Mouse (Mus musculus) layer of hippocampus, adult 11-12 months (tissue): ENCODE measurements around the gene Pdzd7.

ENCODE experiments used
- DNase-seq: peaks from one replicate; pipeline ENCODE4 v3.0.0; 2022; ENCODE audit warnings: low spot score

Pdzd7 gene

GRCm38 (mm10) chr19:45012636-45013035 is 32.9 kb downstream of the Pdzd7 start:
- no peak for DNase-seq

- no peak for DNase-seq
These were observed 33.3 kb downstream of the Pdzd7 start for GRCm38 (mm10) chr19:45012219-45012618.

GRCm38 (mm10) chr19:45010646-45011045 is 34.9 kb downstream of the Pdzd7 start:
- DNase-seq, result no peak

- no peak for DNase-seq
These were observed 37.9 kb downstream of the Pdzd7 start for GRCm38 (mm10) chr19:45007425-45008191.

GRCm38 (mm10) chr19:45007021-45007420 is 38.5 kb downstream of the Pdzd7 start:
- DNase-seq, result no peak

- DNase-seq, result peak; percentile 97
These were observed 39.4 kb downstream of the Pdzd7 start, which contains the start of gene Mrpl43 for GRCm38 (mm10) chr19:45005957-45006712. TSS of gene Mrpl43 (minus strand) at chr19:45006442.

GRCm38 (mm10) chr19:45005444-45005843 is 40.1 kb downstream of the Pdzd7 start, which contains the start of gene Twnk:
TSS of gene Twnk (plus strand) at chr19:45005663.
- peak; percentile 59 for DNase-seq

- DNase-seq, result no peak
These were observed 41.6 kb downstream of the Pdzd7 start for GRCm38 (mm10) chr19:45003740-45004516.

GRCm38 (mm10) chr19:45002301-45002700 is 43.2 kb downstream of the Pdzd7 start:
- no peak for DNase-seq

- no peak for DNase-seq
These were observed 45.9 kb downstream of the Pdzd7 start for GRCm38 (mm10) chr19:44999647-45000046.

- no peak for DNase-seq
These were observed 47.7 kb downstream of the Pdzd7 start for GRCm38 (mm10) chr19:44997786-44998185.

GRCm38 (mm10) chr19:44992712-44993111 is 52.8 kb downstream of the Pdzd7 start:
- DNase-seq, result peak; percentile 4

GRCm38 (mm10) chr19:44992246-44992645 is 53.3 kb downstream of the Pdzd7 start:
- DNase-seq, result peak; percentile 4

GRCm38 (mm10) chr19:44991031-44991430 is 54.5 kb downstream of the Pdzd7 start:
- peak; percentile 8 for DNase-seq

- DNase-seq, result peak; percentile 6
These were observed 55.7 kb downstream of the Pdzd7 start for GRCm38 (mm10) chr19:44989567-44990495.

- DNase-seq, result peak; percentile 24
These were observed 56.5 kb downstream of the Pdzd7 start, which contains the start of gene Sema4g for GRCm38 (mm10) chr19:44988831-44989566. TSS of gene Sema4g (plus strand) at chr19:44989101.

- DNase-seq, result peak; percentile 5
These were observed 57.2 kb downstream of the Pdzd7 start for GRCm38 (mm10) chr19:44988321-44988720.

GRCm38 (mm10) chr19:44987851-44988250 is 57.7 kb downstream of the Pdzd7 start:
- peak; percentile 57 for DNase-seq

GRCm38 (mm10) chr19:44987004-44987403 is 58.5 kb downstream of the Pdzd7 start:
- DNase-seq, result peak; percentile 23
